Mouse (Mus musculus) lung, postnatal 0 days (tissue): ENCODE measurements around the gene Slamf7. TPM values are rescaled to one million over a fixed set of nuclear protein-coding genes. Genes with fewer than 3 reads are reported as not detected.

Experiments
- ATAC-seq: fragments of 200-750 bp; cut with Nextera tagmentation; 2 replicates; pipeline ENCODE4 v1.8.0; 2017; ENCODE audit warnings: moderate library complexity
- DNase-seq: peaks from one replicate; pipeline ENCODE4 v3.0.0-alpha.2; 2016; ENCODE audit warnings: low spot score
- H3K27ac ChIP-seq: fragments of 300-500 bp; sonication (generic); 2 replicates; pipeline ENCODE4 v1.5.1; 2014; ENCODE audit warnings: antibody characterized with exemption, mild to moderate bottlenecking, low read length, mixed read lengths
- H3K27me3 ChIP-seq: fragments of 300-500 bp; sonication (generic); replicated peaks from 2 replicates; pipeline ENCODE4 v1.6.1; 2014; ENCODE audit warnings: low read length, mixed read lengths; ENCODE audit not compliant: insufficient read depth
- H3K36me3 ChIP-seq: fragments of 300-500 bp; sonication (generic); 2 replicates; pipeline ENCODE4 v1.6.1; 2014; ENCODE audit warnings: low read length, mixed read lengths; ENCODE audit not compliant: insufficient read depth
- H3K4me1 ChIP-seq: fragments of 300-500 bp; sonication (generic); 2 replicates; pipeline ENCODE4 v1.6.1; 2014; ENCODE audit warnings: antibody characterized with exemption, low read depth, low read length, mixed read lengths; ENCODE audit not compliant: insufficient read depth
- H3K4me2 ChIP-seq: fragments of 300-500 bp; sonication (generic); replicated peaks from 2 replicates; pipeline ENCODE4 v1.6.1; 2014; ENCODE audit warnings: low read depth, mild to moderate bottlenecking, low read length, moderate library complexity, mixed read lengths
- H3K4me3 ChIP-seq: fragments of 300-500 bp; sonication (generic); 2 replicates; pipeline ENCODE4 v1.5.1; 2014; ENCODE audit warnings: low read depth, low read length
- H3K9ac ChIP-seq: fragments of 300-500 bp; sonication (generic); replicated peaks from 2 replicates; pipeline ENCODE4 v1.6.1; 2014; ENCODE audit warnings: low read depth, mild to moderate bottlenecking
- H3K9me3 ChIP-seq: fragments of 300-500 bp; sonication (generic); 2 replicates; pipeline ENCODE4 v1.6.1; 2016; ENCODE audit warnings: low read length, mixed read lengths
- CTCF ChIP-seq: IDR thresholded peaks from 2 replicates; pipeline ENCODE4 v1.5.1; 2016; ENCODE audit warnings: antibody characterized with exemption, mild to moderate bottlenecking
- EP300 ChIP-seq: IDR thresholded peaks from 2 replicates; pipeline ENCODE4 v1.6.1; 2016; ENCODE audit warnings: antibody characterized with exemption, mild to moderate bottlenecking, control low read depth
- WGBS: fragments of 180-500 bp; shearing (Covaris S2); extraction: QIAGEN DNeasy Blood & Tissue Kit; methylation state at CpG from one replicate; pipeline ENCODE4 v1.1.7; 2014; 5-methylcytosine and 5-hydroxymethylcytosine counted together
- microRNA-seq: library from miRNA; unstranded; fragments of <30 nt; microRNA quantifications from one replicate; pipeline ENCODE4, GENCODE M21; 2016
- polyA plus RNA-seq: library from polyadenylated mRNA; unstranded; fragments of >200 nt; fragmentation: Nextera tagmentation; extraction: Ambion mirVana; gene quantifications from 2 replicates; pipeline ENCODE4 v1.2.1, GENCODE M21; 2015

Slamf7 gene
- polyA plus RNA-seq, 1 experiment from 2014 or later, result 0.56 TPM

DNA sequence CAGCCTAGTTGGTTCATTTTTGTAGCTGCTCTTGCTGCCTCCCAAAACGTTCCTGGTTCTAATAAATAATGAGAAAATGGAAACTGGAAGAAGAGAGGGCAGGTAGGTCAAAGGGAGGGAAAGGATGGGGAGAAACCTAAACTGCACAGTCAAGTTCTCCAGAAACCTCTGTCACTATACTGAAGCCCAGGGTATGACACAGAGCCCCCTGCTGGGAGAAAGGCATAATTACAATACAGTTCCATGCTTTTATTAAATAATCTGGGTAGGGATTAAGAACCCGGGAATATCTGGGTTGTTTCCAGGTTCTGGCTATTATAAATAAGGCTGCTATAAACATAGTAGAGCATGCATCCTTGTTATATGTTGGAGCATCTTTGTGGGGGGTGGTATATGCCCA, 38.9 kb downstream of the Slamf7 start:
- H3K9ac ChIP-seq, result no peak overlapping the region
- H3K27me3 ChIP-seq, result no peaks in the 10 kb centered on the region
- peak; percentile 33 for DNase-seq
- ATAC-seq, result no peak
- no peaks in the 10 kb centered on the region for H3K9me3 ChIP-seq
- no peak for TF ChIP-seq EP300
- TF ChIP-seq CTCF, result peak; percentile 57
- WGBS, result 26% methylated on average over 2 of the region's 2 CpGs
- H3K4me2 ChIP-seq, result no peak overlapping the region
- no peak overlapping the region for H3K27ac ChIP-seq
- H3K4me1 ChIP-seq, result no peaks in the 10 kb centered on the region
- no peak overlapping the region for H3K4me3 ChIP-seq
- H3K36me3 ChIP-seq, result no peaks in the 10 kb centered on the region

- H3K4me3 ChIP-seq, result no peak overlapping the region
- H3K9me3 ChIP-seq, result no peaks in the 10 kb centered on the region
- peak; percentile 7 for DNase-seq
- no peaks in the 10 kb centered on the region for H3K27me3 ChIP-seq
- WGBS, result 24% methylated on average over 1 of the region's 1 CpGs
- H3K36me3 ChIP-seq, result no peaks in the 10 kb centered on the region
- no peaks in the 10 kb centered on the region for H3K4me1 ChIP-seq
- ATAC-seq, result no peak
- H3K27ac ChIP-seq, result no peak overlapping the region
- TF ChIP-seq CTCF (peak; percentile 50), EP300 (no peak)
- no peak overlapping the region for H3K9ac ChIP-seq
- H3K4me2 ChIP-seq, result no peak overlapping the region
Observed at GRCm38 (mm10) chr1:171610781-171611180, 42.1 kb downstream of the Slamf7 start.

DNA sequence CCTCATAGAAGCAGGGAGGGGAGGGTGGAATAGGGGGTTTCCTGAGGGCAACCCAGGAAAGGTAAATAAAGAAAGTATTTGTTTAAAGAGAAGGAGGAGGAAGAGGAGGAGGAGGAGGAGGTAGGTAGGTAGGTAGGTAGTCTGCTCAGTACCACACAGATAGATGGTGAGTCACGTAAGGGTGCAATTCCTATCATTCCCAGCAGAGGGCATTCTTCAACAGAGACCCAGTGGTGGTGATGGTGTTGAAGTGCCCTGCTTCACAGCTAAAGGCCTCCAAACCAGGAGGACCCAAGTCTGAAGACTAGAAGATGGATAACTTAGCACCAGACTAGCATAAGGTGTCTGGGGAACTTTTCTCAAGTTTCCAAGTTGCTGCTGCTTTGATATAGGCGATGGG, 42.8 kb downstream of the Slamf7 start:
- 83% methylated on average over 2 of the region's 2 CpGs for WGBS
- no peaks in the 10 kb centered on the region for H3K36me3 ChIP-seq
- H3K27me3 ChIP-seq, result no peaks in the 10 kb centered on the region
- ATAC-seq (no peak), DNase-seq (no peak)
- H3K4me1 ChIP-seq, result no peaks in the 10 kb centered on the region
- TF ChIP-seq EP300, result no peak
- TF ChIP-seq CTCF, result peak; percentile 43
- H3K27ac ChIP-seq, result no peak overlapping the region
- no peak overlapping the region for H3K4me2 ChIP-seq
- no peaks in the 10 kb centered on the region for H3K9me3 ChIP-seq
- H3K4me3 ChIP-seq, result no peak overlapping the region
- H3K9ac ChIP-seq, result no peak overlapping the region

DNA sequence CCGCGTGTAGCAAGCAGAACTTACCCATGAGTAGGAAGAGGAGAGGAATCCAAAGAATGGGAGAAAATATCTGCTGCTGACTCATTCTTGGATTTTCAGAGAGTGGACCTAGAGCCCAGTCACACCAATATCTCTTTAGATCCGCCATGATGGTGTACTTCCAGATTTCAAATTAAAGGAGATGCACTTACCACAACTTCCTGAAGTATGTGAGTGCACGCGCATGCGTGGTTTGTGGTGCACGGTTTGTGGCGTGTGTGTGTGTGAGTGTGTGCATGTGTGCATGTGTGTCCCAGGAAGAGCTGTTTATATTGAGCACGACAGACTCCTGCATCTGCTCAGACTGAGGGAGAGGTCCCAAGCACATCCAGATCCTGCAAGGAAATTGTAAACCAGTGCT, 45.7 kb downstream of the Slamf7 start, which contains the start of gene Ly9:
Gene Ly9, minus strand, starts transcription at position 235 of the 400 bp plus-strand sequence.
- Histone ChIP-seq H3K9ac (no peak within 1 kb of the TSS), H3K9me3 (no peaks in the 10 kb centered on the region), H3K4me3 (no peak within 1 kb of the TSS), H3K27ac (no peak within 1 kb of the TSS), H3K27me3 (no peaks in the 10 kb centered on the region), H3K36me3 (no peaks in the 10 kb centered on the region), H3K4me2 (no peak within 1 kb of the TSS), H3K4me1 (no peaks in the 10 kb centered on the region)
- DNase-seq, result peak; percentile 8
- TF ChIP-seq EP300 (no peak), CTCF (no peak)
- 78% methylated on average over 9 of the region's 9 CpGs for WGBS
- no peak for ATAC-seq

GRCm38 (mm10) chr1:171606656-171607055, 46.2 kb downstream of the Slamf7 start:
- ATAC-seq, result no peak
- 62% methylated on average over 3 of the region's 3 CpGs for WGBS
- Histone ChIP-seq H3K4me1 (no peaks in the 10 kb centered on the region), H3K4me2 (no peak overlapping the region), H3K4me3 (no peak overlapping the region), H3K27ac (no peak overlapping the region), H3K9me3 (no peaks in the 10 kb centered on the region), H3K27me3 (no peaks in the 10 kb centered on the region), H3K36me3 (no peaks in the 10 kb centered on the region), H3K9ac (no peak overlapping the region)
- DNase-seq, result no peak
- TF ChIP-seq EP300 (no peak), CTCF (no peak)

DNA sequence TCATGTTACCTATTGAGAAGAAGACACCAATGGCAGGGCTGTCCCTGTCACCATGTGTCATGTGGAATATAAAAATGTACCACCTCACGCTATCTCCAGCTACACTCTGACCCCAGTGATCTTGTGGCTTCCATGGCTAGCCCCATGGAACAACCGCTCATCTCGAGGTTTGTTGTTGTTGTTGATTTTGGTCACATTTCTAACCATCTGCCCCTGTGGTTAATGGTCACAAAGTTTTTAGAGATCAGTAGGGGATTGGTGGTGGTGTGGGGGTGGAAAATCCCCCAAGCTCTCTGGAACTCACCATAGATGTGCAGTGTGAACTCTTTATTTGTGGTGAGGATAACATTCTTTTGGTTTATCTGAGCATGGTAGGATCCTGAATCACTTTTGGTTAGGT, 48.1 kb downstream of the Slamf7 start:
- WGBS, result 73% methylated on average over 3 of the region's 3 CpGs
- Histone ChIP-seq H3K36me3 (no peaks in the 10 kb centered on the region), H3K4me2 (no peak overlapping the region), H3K27me3 (no peaks in the 10 kb centered on the region), H3K27ac (no peak overlapping the region), H3K4me1 (no peaks in the 10 kb centered on the region), H3K9me3 (no peaks in the 10 kb centered on the region), H3K9ac (no peak overlapping the region), H3K4me3 (no peak overlapping the region)
- TF ChIP-seq EP300 (no peak), CTCF (no peak)
- DNase-seq (no peak), ATAC-seq (no peak)

GRCm38 (mm10) chr1:171584584-171584983, 68.3 kb downstream of the Slamf7 start:
- Histone ChIP-seq H3K9ac (no peak overlapping the region), H3K4me3 (no peak overlapping the region), H3K27me3 (no peaks in the 10 kb centered on the region), H3K4me1 (no peaks in the 10 kb centered on the region), H3K4me2 (no peak overlapping the region), H3K27ac (no peak overlapping the region), H3K9me3 (no peaks in the 10 kb centered on the region), H3K36me3 (no peaks in the 10 kb centered on the region)
- 63% methylated on average over 2 of the region's 2 CpGs for WGBS
- ATAC-seq (no peak), DNase-seq (no peak)
- TF ChIP-seq CTCF (no peak), EP300 (no peak)

Small RNA genes lying within 50 kb of the gene (microRNA-seq; reads per million reads assigned to microRNA genes)
- not detected for gene Mir7683

Other genes starting within 250 kb of the Slamf7 start
- gene Usf1, start 241.7 kb downstream of the Slamf7 start, polyA plus RNA-seq, result 66.4 and 67.7 TPM in 2 replicates
- 7.1 and 7.8 TPM in 2 replicates for gene Tstd1, start 234.2 kb downstream of the Slamf7 start, polyA plus RNA-seq
- gene F11r, start 215.5 kb downstream of the Slamf7 start, polyA plus RNA-seq, result 177 and 239 TPM in 2 replicates
- 13.7 and 14.8 TPM in 2 replicates for gene Alyref2, start 149.6 kb downstream of the Slamf7 start, polyA plus RNA-seq
- not detected in 2 replicates for gene Itln1, start 117.7 kb downstream of the Slamf7 start, polyA plus RNA-seq
- 1.7 and 1.8 TPM in 2 replicates for gene Cd244a, start 93.8 kb downstream of the Slamf7 start, polyA plus RNA-seq
- gene Ly9, start 45.6 kb downstream of the Slamf7 start, polyA plus RNA-seq, result 0.55 and 0.84 TPM in 2 replicates
- 11.0 and 11.7 TPM in 2 replicates for gene Cd48, start 29.0 kb upstream of the Slamf7 start, polyA plus RNA-seq
- gene Slamf1, start 114.1 kb upstream of the Slamf7 start, polyA plus RNA-seq, result 1.0 and 1.1 TPM in 2 replicates
- gene Cd84, start 186.7 kb upstream of the Slamf7 start, polyA plus RNA-seq, result 7.3 and 8.3 TPM in 2 replicates
- 0.10 TPM in 1 of 2 replicates, not detected in the other for gene Gm10521, start 242.6 kb upstream of the Slamf7 start, polyA plus RNA-seq